Mouse (Mus musculus): ENCODE measurements around the gene Spata33.
"Not testable (repeated sequence)": the region's sequence is repeated elsewhere in the genome, so short reads cannot be mapped to it uniquely, and the experiment has no call there.

Gene Spata33

DNA sequence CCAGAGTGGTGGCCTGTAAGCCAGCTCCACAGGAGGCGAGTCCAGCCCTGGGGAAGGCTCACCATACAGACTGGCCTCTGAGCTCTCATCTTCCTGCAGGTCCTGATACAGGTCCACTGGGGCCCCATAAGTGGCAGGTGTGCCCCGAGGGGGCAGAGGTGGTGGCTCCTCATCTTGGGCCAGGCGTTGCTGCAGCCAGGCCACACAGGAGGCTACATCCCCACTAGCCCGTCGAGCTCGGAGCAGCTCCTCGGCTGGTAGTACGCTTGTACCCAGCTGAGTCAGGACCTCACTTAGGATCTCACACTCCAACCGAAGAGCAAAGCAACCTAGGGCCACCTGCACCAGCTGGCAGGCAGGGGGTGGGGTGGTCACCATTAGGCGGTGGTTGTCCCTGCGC is 21.1 kb downstream of the Spata33 start:
- no peak for DNase-seq

DNA sequence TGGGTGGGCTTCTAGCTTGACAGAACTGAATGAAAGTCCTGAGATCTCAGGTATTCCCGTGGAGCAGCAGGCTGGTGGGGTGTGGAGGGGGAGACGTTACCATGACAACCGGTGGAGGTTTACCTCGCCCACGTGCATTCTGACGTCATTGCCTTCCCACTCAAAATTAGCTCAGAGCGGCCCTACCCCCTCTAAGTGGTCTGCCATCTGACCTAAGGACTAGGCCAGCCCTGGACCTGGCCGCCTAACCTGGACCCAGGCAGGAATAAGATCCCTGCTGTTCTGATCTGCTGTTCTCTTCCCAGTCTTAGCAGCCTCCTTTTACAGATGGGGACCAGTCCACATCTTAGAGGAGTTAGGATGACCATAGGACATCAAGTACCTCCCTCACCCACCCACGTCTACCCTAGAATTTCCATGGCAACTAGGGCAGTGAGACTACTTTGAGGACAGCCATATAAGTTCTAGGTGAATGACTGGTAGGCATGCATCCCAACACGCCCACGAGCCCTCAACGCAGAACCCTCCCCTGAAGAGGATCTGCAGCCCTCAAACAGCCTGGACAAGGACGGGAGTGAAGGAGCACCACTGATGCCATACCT is 22.4 kb downstream of the Spata33 start:
- DNase-seq = peak; percentile 70

DNA sequence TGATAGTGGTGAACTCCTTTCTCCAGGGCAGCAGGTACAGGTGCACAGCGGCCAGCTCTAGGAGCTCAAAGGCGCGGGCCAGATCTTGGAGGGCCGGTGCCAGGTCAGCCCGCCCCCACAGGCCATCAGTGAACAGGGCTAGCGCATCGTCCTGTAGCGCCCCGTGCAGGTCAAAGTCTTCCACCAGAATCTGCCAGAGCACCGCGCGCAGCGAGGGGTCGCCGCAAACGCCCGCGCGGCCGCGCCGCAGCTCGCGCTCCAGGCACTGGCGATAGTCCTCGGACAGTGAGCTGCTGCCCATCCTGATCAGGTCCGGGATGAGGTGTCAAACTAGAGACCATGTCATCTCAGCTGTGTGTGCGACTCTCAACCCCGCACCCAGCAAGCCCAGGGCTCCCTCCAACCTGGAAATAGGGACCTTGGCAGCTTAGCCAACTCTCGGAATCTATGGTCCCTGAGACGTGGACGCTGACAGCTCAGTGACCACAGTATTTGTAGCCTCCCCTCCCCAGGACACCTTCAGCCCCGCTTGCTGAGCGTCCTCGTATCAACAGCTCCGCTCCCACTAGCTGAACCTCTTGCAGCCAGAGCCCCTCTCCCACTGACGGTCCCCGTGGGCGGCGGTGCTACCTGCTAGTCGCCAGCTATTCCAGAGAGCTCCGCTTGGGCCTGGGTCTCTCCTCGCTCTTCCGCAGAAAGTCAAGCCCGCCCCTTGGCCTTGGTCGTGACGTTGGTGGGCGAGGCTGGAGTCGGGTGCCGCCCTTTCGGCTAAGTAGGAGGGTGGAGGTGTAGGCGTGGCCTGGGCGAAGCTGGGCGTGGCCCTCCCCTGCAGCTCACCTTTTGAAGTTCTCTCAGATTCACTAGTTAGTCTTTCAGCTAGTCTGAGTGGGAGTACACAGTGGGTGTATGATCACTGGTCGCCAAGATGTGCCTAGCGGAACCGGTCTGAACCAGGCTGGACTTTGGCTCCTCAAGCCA is 23.2 kb downstream of the Spata33 start, which contains the start of gene Spata2l:
TSS of gene Spata2l (minus strand) at position 714 of the 978 bp plus-strand sequence.
- peak; percentile 85 for DNase-seq

DNA sequence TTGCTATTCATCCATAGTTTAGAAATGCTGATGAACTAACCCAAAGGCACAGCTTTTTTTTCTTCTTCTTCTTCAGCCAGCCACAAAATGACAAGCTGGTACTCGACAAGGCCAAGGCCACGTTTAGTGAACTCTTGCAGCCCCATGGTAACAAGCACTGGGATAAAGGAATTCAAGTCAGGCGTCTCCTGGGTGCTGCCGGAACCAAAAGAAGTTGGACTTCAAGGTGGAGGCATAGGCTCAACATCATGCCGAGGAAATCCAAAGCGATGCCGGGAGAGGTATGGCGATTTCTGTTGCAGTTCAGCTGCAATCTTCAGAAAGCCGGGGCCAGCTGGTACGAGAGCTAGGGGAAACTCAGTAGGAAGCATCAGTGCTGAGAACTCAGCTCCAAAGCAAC is 26.8 kb downstream of the Spata33 start:
- no peak for DNase-seq

DNA sequence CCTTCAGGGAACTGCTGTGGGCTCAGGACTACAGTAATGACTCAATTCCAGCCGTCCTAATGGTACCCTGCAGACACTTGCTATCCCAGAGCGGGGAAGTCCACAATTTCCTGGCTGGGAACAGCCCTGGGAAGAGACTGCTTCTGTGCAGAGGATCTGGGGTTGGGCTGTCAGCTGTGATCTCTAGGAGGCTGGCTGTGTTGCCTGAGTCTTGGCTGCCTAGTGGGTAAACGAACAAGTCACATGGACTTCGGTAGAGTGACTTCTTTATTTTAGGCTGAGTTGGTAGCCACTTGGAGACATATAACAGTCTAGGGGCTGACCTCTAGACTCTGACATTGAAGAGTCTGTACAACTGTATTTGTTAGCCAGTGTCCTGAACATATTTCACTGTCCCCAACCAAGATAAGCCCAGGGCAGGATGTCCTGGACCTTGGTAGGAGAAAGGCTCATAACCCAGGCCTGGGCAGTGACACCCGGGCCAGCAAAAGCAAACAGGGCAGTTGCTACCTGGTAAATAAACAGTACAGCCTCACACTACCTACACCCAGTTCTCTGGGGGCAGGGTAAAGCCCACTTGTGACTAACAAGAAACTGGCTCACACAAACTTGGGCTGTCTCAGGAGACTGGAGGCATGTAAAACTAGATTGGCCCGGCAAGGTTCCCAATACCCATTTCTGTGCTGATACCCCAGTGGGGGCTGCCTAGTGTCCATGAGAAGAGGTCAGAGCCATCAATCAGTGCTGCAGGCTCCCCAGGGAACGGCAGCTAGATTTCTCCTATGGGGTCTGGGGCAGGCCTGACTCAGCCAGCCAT is 29.7 kb downstream of the Spata33 start:
- DNase-seq = no peak

DNA sequence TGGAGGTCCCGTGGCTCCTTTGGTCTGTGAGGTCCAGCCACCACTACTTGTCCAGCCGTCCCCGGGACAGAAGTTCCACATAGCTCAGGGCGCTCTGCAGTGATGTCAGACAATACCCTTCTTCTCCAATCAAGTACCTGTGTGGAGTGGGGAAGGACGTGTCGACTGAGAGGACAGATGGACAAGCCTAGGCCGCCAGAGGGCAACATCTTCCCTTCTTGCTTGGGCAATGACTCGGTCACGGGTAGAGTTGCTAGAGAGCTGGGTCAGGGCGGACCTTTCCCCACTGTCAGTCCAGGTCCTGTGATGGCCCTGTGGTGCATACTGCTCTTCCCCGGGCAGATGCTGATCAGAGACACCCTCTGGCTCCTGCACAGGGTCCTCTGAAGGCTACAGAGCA is 30.4 kb downstream of the Spata33 start:
- no peak for DNase-seq

DNA sequence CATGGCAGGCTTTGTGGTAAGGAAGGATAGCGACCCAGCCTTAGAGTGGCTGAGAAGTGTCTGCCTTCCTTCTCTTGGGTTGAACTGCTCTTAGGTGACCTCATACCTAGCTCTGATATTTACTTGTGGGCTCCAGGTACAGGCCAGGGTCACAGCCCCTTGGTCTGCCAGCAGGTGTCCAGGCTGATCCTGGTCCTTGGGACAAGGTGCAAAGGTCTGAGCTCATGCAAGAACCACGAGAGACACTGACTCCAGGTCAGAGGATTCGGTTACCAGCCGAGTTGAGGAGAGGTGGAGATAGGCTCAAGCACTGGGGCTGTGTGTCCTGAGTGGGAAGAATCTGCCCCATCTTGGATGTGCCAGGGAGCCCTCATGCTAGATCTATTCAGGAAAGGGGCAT is 31.8 kb downstream of the Spata33 start:
- no peak for DNase-seq

DNA sequence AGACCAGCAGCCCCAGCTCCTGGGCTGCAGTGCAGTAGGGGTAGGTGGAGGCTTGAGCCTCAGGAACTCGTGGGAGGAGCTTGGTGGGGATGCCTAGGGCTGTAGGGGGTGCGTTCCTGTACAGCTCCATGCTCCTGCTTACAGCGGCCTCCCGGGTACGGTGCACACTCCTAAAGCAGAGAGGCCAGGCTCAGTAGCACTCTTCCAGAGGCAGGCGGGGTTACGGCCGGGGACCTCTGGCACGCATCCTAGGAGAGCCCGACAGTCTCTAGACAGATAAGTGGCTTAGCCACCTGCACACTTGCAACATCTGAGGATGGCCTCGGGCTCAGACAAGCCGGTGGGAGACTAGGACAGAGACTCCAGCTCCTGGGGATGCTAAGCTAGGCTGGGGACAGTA is 32.9 kb downstream of the Spata33 start:
- DNase-seq = no peak

DNA sequence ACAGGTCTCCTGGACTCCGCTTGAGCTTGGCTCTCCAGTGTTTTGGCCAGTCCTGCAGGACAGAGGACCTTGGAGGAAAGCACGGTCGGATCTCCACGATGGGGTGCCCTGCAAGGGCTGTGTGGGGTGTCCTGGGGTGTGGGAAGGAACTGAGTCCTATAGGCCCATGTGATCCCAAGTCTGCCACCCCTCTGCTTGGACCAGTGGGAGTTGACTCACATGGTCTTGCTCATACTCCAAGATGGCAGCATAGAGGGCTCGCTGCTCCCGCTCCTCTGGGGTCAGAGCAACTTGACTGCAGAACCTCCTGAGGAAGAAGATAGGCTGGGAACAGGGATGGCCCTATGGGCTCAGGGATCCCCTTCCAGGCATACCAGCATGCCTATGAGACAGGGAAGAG is 35.1 kb downstream of the Spata33 start:
- no peak for DNase-seq

GRCm38 (mm10) chr8:123248596-123248995 is 36.0 kb downstream of the Spata33 start:
- no peak for DNase-seq

DNA sequence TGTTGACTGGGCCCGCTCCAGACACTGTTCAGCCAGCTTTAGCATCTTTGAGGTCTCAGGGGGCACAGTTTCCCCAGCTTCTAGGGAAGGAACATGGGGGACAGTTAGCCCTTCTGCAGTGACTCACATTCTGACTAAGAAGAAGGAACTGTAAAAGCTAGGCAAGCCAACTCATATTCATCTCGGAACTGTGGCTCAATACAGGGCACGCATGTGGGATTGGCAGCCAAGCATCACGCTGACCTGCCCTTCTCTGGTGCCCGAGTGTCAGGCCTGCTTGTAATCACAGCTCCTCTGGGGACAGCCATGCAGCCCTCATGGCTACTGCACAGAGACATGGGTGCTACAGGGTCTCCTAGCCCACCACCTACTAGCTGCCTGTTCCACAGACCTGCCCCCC is 38.3 kb downstream of the Spata33 start:
- no peak for DNase-seq

DNA sequence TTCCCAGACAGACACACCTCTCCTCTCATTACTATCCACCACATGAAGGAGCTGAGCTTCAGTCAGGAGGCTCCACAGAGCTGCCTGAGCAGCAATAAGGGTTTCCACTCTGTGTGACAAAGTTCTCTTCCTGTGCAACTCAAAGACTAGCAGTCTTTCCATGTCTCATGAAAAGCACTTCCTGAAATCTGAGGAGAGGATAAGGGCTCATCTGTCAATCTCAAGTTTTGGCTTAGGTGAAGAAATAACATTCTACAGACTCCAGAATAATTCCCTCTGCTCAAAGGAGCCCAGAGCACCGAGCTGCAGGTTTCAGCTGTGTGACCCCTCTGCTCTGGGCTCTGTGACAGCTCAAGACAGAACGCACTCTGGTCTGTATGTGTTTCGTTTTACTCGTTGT is 40.3 kb downstream of the Spata33 start:
- no peak for DNase-seq

DNA sequence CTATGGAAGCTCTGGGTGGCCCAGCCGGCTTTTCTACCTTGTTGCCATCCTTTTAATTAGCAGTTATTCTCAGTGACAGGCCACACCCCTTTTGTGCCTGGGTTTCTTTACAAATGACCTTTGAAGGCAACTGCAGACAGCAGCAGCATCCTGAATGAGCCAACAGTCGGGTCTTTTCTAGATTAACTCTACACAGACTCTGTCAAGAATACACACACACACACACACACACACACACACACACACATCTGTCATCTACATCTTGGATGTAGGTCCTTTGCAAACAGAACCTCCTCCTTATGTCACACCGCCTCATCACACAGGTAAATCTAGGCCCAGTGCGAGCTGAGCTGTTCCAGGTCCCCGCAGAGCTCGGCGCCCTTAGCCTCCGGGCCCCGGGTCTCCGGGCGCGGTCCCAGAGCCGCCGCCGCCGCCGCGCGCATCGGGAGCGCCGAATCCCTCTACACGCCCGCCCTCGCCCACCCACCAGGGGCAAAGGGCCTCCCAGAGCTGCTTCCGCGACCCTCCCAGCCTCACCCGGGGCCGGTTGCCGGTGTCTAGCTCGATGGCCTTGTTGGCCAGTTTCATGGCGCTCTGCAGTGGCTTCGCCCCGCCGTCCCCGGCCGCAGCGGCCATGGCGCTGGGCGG is 40.9 kb downstream of the Spata33 start:
- DNase-seq = peak; percentile 37

GRCm38 (mm10) chr8:123254099-123254885 is 41.7 kb downstream of the Spata33 start, which contains the start of the genes Zfp276 and Vps9d1:
Gene Zfp276 (plus strand): TSS chr8:123254195.
Gene Vps9d1 (minus strand): TSS chr8:123254348.
- peak; percentile 73 for DNase-seq

DNA sequence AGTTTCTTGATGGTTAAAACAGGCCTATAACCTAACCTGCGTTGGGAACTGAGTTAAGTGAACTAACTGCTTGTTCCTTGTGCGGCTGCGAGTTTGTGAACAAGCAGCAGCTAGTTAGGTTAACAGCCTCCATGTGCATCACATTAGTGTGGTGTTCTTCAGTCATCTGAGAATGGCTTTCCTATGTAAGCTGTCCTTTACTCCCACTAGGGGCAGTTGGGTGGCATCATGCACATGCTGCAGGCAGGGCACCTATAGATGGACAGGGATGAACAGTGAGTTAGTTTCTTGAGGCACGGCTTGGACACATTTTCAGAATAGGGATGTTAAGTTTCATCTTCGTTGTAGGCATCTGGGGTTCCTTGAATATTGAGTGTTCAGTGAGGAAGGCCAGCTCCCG is 42.5 kb downstream of the Spata33 start:
- no peak for DNase-seq

- DNase-seq = no peak
These were observed 44.5 kb downstream of the Spata33 start for GRCm38 (mm10) chr8:123257114-123257513.

DNA sequence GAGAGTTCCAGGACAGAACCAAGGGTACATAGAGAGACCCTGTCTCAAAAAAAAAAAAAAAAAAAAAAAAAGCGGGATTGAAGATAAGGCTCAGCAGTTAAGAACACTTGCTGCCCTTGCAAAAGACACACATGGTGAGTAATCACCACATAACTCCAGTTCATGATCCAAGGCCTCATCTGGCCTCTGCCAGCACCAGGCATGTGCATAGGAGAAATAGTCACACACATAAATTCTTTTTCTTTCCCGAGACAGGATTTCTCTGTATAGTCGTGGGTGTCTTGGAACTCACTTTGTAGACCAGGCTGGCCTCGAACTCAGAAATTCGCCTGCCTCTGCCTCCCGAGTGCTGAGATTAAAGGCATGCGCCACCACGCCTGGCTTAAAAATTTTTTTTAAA is 45.0 kb downstream of the Spata33 start:
- DNase-seq = not testable (repeated sequence)

- no peak for DNase-seq
These were observed 55.5 kb downstream of the Spata33 start for GRCm38 (mm10) chr8:123267926-123268656.

DNA sequence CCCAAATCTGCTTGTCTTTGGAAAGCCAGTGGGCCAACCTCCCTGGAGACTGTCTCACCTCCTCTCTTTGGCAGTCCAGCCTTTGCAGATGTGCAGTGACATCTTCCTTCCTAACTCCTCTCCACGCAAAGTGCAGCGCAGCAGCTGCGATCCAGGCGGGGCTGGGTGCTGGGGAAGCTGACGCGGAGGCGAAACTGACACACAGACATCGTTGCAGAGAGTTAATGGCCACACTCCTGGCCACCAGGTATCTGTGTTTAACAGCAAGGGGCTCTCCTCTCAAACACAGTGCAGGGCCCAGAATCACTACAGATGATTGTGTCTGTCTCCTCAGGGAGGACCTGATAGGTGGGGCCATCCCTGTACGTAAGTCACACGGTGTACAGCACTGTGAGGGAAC is 58.5 kb downstream of the Spata33 start:
- DNase-seq = no peak
